Mouse (Mus musculus): ENCODE measurements around the gene Nsun6.

The Nsun6 gene

DNA sequence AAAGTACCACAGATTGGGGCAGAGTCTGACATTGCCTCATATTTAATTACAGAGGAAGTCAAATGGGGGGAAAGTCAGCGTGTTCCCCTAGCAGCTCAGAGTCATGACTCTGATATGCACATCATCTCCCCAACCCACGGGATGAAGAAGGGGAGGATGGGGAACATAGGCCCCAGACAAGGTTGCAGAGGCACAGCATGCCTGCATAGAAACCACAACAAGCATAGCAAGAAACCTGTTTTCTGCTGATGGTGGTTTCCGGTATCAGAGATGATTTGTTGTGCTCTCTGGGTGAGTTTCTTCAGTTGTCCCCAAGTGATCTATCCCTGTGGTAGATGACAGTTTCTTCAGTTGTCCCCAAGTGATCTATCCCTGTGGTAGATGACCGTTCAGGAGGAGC lies 62.3 kb downstream of the Nsun6 start:
- peak; percentile 64 for DNase-seq (ENCODE audit: low read depth, low spot score)

DNA sequence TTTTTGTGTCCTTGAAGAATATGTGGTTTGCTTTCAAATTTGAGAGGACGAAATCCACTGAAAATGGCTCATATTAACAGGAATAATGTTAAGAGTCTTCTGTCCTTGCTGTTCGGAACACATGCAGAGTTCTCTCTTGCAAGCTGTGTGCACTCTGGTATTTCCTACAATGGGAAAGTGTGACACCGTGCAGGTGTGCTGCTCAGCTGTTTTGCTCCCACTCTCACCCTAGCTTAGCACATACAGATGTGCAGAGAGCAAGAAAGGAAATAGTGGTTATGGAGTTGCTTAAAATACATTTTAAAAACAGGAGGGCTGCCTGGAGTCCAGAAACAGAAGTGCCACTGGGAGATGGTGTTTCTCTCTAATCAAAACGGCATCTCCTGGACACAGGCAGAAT lies 65.5 kb downstream of the Nsun6 start:
- peak; percentile 10 for DNase-seq (ENCODE audit: low read depth, low spot score)

DNA sequence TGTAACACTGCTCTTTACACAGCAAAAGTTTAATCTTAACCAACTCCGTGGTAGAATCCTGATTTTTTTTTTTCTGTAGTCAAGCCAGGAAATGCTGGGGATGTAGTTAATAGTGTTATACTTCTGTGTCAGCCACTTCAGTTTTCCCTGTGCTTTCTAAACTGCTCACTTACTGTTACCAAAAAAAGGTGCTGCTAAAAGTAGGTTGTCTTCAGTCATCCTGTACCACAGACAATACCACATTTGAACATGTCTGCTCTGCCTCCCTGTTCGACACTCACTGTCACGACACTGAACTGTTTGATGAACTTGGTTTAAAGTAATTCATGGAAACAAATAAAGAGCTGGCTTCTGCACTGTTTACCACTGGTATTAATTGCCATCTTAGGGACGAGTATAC lies 66.4 kb downstream of the Nsun6 start:
- no peak for DNase-seq (ENCODE audit: low read depth, low spot score)

DNA sequence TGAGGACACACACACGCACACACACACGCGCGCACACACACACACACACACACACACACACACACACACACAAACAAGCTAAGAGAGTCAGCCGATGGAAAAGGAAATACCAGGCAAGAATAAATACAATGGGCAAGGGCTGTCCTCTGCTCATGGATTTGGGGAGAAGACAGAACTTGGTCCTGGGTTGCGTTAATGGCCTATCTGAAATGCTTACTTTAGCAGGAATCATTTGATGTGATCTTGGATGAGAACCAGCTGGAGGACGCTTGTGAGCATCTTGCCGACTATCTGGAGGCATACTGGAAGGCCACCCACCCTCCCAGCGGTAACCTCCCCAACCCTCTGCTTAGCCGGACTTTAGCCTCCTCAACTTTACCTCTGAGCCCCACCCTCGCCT lies 70.8 kb downstream of the Nsun6 start:
- DNase-seq (ENCODE audit: low read depth, low spot score): no peak

DNA sequence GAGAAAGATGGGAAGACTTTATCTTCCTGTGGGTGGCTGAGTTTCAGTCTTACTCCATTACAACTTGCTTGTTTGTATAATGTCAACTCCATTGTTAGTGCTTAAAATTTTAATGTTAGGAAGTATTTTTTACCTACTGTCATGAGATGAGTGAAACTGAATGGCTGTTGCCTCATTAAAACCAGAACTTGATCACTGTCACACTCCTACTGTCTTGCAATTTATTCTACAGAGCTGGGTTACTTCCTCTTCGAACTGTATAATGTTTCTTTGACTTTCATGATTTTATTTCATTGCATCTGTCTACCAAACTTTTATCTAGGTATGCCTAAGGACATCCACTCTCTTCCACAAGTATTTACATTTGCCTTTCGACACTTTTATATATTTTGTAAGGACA lies 93.4 kb downstream of the Nsun6 start:
- DNase-seq (ENCODE audit: low read depth, low spot score): no peak

DNA sequence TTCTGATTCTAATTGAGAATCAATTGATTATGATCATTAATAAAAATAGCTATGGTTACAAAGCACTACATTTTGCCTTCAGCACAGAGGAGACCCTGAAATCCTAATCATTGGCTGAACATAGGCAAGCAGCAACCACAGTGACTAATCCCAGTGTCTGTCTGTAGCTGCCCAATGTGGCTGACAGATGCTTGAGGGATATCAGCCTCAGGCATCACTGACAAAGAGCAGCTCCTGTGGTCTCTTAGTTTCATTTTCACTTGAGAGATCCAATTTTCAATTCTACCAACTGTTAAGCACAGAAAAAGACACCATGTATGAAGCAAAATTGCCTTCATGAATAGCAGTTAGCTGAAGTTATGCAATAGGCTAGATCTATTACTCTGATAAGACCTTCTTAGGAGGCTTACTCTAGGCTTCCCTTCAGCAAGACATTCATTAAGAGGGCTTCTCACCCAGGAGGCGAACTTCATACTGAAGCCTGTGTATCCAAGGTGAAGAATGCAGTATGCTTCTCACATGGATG lies 93.8 kb downstream of the Nsun6 start:
- DNase-seq (ENCODE audit: low read depth, low spot score): no peak

DNA sequence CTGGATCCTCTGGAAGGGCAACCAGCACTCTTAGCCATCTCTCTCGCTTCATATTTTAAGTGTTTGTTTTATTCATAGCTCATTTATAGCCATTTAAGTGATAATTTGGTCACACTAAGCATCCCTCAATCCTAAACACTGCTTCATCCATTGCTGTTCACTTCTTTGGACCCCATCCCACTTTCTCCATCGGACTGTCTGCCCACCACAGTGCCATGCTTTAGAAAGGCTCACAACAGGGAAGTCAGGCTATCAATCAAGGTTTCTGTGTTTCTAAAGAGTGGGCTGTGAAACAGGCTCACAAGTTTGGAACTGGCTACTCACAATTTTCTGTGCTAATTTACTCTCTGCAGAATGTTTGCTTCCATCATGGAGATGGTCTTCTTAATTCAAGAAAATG lies 101.8 kb downstream of the Nsun6 start:
- no peak for DNase-seq (ENCODE audit: low read depth, low spot score)
